Comparison of ENCODE assay signal across 9 mouse cellular contexts in genomic region chr13:13393228-13394095, GRCm38 (mm10). TPM values are rescaled to one million over a fixed set of nuclear protein-coding genes. Genes with fewer than 3 reads are reported as not detected.
A peak's percentile ranks its signal among the peaks of the same experiment; 100 is the strongest.
DNase-seq lines count a peak whose midpoint lies in the region; ATAC-seq and TF ChIP-seq lines count a peak whose summit lies in the region.
"Not testable (repeated sequence)": the region's sequence is repeated elsewhere in the genome, so short reads cannot be mapped to it uniquely, and the experiment has no call there.
"Had no signal": no experiment of that assay in that cellular context is flagged by ENCODE, and none has a peak within 500 bp of the region (broad histone marks: within the 10 kb centered on the region; RNA-seq: fewer than 3 reads in every experiment).

Gpr137b (minus strand) TSS chr13:13394014.

- peak; percentile 34 to 45 for DNase-seq in adrenal gland, adult 18-20 months (ENCODE audit: low spot score in 2 of 2)
- DNase-seq in embryo, embryonic 11.5 days (ENCODE audit: low read depth, low spot score): peak; percentile 16
- peak; percentile 18 to 51 for DNase-seq in gastrocnemius, postnatal 36 days
- DNase-seq in hindbrain, postnatal 0 days (ENCODE audit: low spot score): peak; percentile 61
- DNase-seq in layer of hippocampus, postnatal 36 days: peak; percentile 63 to 76
- DNase-seq in thymus, postnatal 36 days: peak; percentile 30 to 37

- peak within 1 kb of the TSS; percentile 48 for H3K4me2 ChIP-seq in hindbrain, postnatal 0 days (ENCODE audit: low read depth, low read length)
- H3K4me2 ChIP-seq in lung, embryonic 16.5 days (ENCODE audit: low read depth, low read length): peak within 1 kb of the TSS; percentile 58

- ATAC-seq in hindbrain, postnatal 0 days: peak; percentile 92
- ATAC-seq in lung, embryonic 16.5 days (ENCODE audit: low read depth): peak; percentile 94

- H3K27ac ChIP-seq in hindbrain, postnatal 0 days; lung, embryonic 16.5 days (ENCODE audit: low read length); olfactory bulb, adult 2 months (ENCODE audit: insufficient read depth, low read depth, low read length): not testable (repeated sequence)

- H3K4me1 ChIP-seq in hindbrain, postnatal 0 days (ENCODE audit: insufficient read depth, low read length); lung, embryonic 16.5 days (replicated peaks; ENCODE audit: control insufficient read depth, insufficient read depth, low read length); olfactory bulb, adult 2 months (ENCODE audit: control insufficient read depth, insufficient read depth, low read length): not testable (repeated sequence)

- H3K9ac ChIP-seq in hindbrain, postnatal 0 days (replicated peaks; ENCODE audit: low read length): not testable (repeated sequence)
- H3K9ac ChIP-seq in lung, embryonic 16.5 days (ENCODE audit: low read length): peak within 1 kb of the TSS; percentile 45; the same call in 1 of the 2 replicates

- not testable (repeated sequence) for TF ChIP-seq CTCF in hindbrain, postnatal 0 days (IDR thresholded peaks at IDR 0.05; ENCODE audit: low read depth); olfactory bulb, adult 2 months (IDR thresholded peaks at IDR 0.05; ENCODE audit: insufficient read depth, low read depth, low read length)

- H3K9me3 ChIP-seq in hindbrain, postnatal 0 days (ENCODE audit: low read length); lung, embryonic 16.5 days (ENCODE audit: control insufficient read depth, low read length): not testable (repeated sequence)

- intact Hi-C loops in gastrocnemius, postnatal 36 days (cut with DNase I): not testable (repeated sequence)

- WGBS in hindbrain, postnatal 0 days: 0% methylated on average over 38 of the region's 78 CpGs
- WGBS in lung, embryonic 16.5 days: under 1% methylated on average over 35 of the region's 78 CpGs
- WGBS in olfactory bulb, adult 2 months: 0% methylated on average over 61 of the region's 78 CpGs

- TF ChIP-seq POLR2A in olfactory bulb, adult 2 months (IDR thresholded peaks at IDR 0.05; ENCODE audit: insufficient read depth, low read depth, low read length): not testable (repeated sequence)

- H3K36me3 ChIP-seq in hindbrain, postnatal 0 days (ENCODE audit: insufficient read depth, low read length); lung, embryonic 16.5 days (ENCODE audit: control insufficient read depth, insufficient read depth, low read length): not testable (repeated sequence)

- H3K4me3 ChIP-seq in hindbrain, postnatal 0 days (ENCODE audit: low read length): peak within 1 kb of the TSS; percentile 35
- peak within 1 kb of the TSS; percentile 44 for H3K4me3 ChIP-seq in lung, embryonic 16.5 days (ENCODE audit: low read length)
- H3K4me3 ChIP-seq in olfactory bulb, adult 2 months (ENCODE audit: insufficient read depth, low read depth, low read length): peak within 1 kb of the TSS; percentile 64

- not testable (repeated sequence) for H3K27me3 ChIP-seq in hindbrain, postnatal 0 days (ENCODE audit: insufficient read depth, low read length); lung, embryonic 16.5 days (ENCODE audit: control insufficient read depth, insufficient read depth, low read depth, low read length)

RNA-seq across cellular contexts. Expression of gene Gpr137b, which starts in this region (rescaled TPM):
- total RNA-seq in adrenal gland, adult 18-20 months (2021): 10 to 100 TPM; 32.1 to 40.1 TPM
- 1 to 10 TPM; 2.7 to 4.5 TPM for total RNA-seq in gastrocnemius, postnatal 36 days (2021)
- 20.9 and 32.0 TPM in 2 replicates for total RNA-seq in hindbrain, postnatal 0 days (2014; rRNA removed)
- polyA plus RNA-seq in hindbrain, postnatal 0 days (2015; fragmentation: Nextera tagmentation; extraction: Ambion mirVana): 23.3 and 23.5 TPM in 2 replicates
- total RNA-seq in layer of hippocampus, postnatal 36 days (2021): 10 to 100 TPM; 21.0 to 24.0 TPM
- 14.2 and 18.9 TPM in 2 replicates for polyA plus RNA-seq in lung, embryonic 16.5 days (2015; fragmentation: Nextera tagmentation; extraction: Ambion mirVana)
- polyA plus RNA-seq in olfactory bulb, adult 2 months (2012; ENCODE audit: insufficient read depth, insufficient read length, low replicate concordance, missing spikeins): not detected in 2 replicates
- polyA plus RNA-seq: erythroblast, embryonic 14.5 days had no signal

Comparison
In these comparisons a context has a peak if more than half of its experiments do, and no peak if none do; other contexts are left out.
1. DNase-seq: peak in every context shown above with its lines; median percentile 70 in layer of hippocampus, postnatal 36 days; 61 in hindbrain, postnatal 0 days; 40 in adrenal gland, adult 18-20 months; 34 in gastrocnemius, postnatal 36 days; 34 in thymus, postnatal 36 days; 16 in embryo, embryonic 11.5 days.